Mouse (Mus musculus) kidney, embryonic 15.5 days (tissue): ENCODE measurements around the gene Suox. TPM values are rescaled to one million over a fixed set of nuclear protein-coding genes. Genes with fewer than 3 reads are reported as not detected.

Experiments
- ATAC-seq: fragments of 200-750 bp; cut with Nextera tagmentation; replicated peaks from 2 replicates; pipeline ENCODE4 v1.8.0; 2017; ENCODE audit warnings: moderate TSS enrichment; ENCODE audit not compliant: low FRiP score
- H3K27ac ChIP-seq: fragments of 300-500 bp; sonication (generic); 2 replicates; pipeline ENCODE4 v1.5.1; 2015; ENCODE audit warnings: mild to moderate bottlenecking, inconsistent platforms
- H3K27me3 ChIP-seq: fragments of 300-500 bp; sonication (generic); 2 replicates; pipeline ENCODE4 v1.6.1; 2015; ENCODE audit warnings: inconsistent platforms
- H3K36me3 ChIP-seq: fragments of 300-500 bp; sonication (generic); 2 replicates; pipeline ENCODE4 v1.6.1; 2015; ENCODE audit warnings: inconsistent platforms
- H3K4me1 ChIP-seq: fragments of 300-500 bp; sonication (generic); 2 replicates; pipeline ENCODE4 v1.6.1; 2015; ENCODE audit warnings: inconsistent platforms
- H3K4me2 ChIP-seq: fragments of 300-500 bp; sonication (generic); 2 replicates; pipeline ENCODE4 v1.6.1; 2015; ENCODE audit warnings: moderate library complexity, mild to moderate bottlenecking, inconsistent platforms
- H3K4me3 ChIP-seq: fragments of 300-500 bp; sonication (generic); replicated peaks from 2 replicates; pipeline ENCODE4 v1.5.1; 2015; ENCODE audit warnings: mild to moderate bottlenecking, inconsistent platforms
- H3K9ac ChIP-seq: fragments of 300-500 bp; sonication (generic); 2 replicates; pipeline ENCODE4 v1.6.1; 2015; ENCODE audit warnings: mild to moderate bottlenecking, inconsistent platforms
- H3K9me3 ChIP-seq: fragments of 300-500 bp; sonication (generic); replicated peaks from 2 replicates; pipeline ENCODE4 v1.6.1; 2016; ENCODE audit warnings: inconsistent platforms
- WGBS: fragments of 180-500 bp; shearing (Covaris S2); methylation state at CpG from one replicate; pipeline ENCODE4 v1.1.7; 2015; ENCODE audit warnings: mixed read lengths; 5-methylcytosine and 5-hydroxymethylcytosine counted together
- polyA plus RNA-seq: library from polyadenylated mRNA; unstranded; fragments of >200 nt; fragmentation: Nextera tagmentation; extraction: Ambion mirVana; gene quantifications from 2 replicates; pipeline ENCODE4 v1.2.1, GENCODE M21; 2015

The Suox gene
- polyA plus RNA-seq, 1 experiment from 2014 or later, result 13.2 TPM

DNA sequence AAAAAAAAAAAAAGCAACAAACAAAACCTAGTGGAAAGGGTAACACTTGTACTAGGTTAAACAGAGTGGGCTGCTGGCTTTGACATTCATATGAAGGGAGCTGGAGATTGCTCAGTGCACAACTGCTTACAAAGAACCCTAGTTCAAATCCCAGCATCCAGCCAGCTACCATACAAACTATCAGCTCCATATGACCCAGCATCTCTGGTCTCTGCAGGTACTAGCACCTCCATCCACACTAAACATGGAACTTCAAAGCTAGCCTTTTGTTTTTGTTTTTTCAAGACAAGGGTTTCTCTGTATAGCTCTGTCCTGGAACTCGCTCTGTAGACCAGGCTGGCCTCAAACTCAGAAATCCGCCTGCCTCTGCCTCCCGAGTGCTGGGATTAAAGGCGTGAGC is 51.2 kb downstream of the Suox start:
- no peak overlapping the region for H3K9ac ChIP-seq
- H3K4me2 ChIP-seq, result no peak overlapping the region
- H3K9me3 ChIP-seq, result no peaks in the 10 kb centered on the region
- no peak for ATAC-seq
- no peak overlapping the region for H3K4me3 ChIP-seq
- H3K27me3 ChIP-seq, result no peaks in the 10 kb centered on the region
- WGBS, result 88% methylated on average over 4 of the region's 4 CpGs
- H3K36me3 ChIP-seq, result peaks cover 32% of the 10 kb centered on the region
- H3K4me1 ChIP-seq, result peaks cover 9% of the 10 kb centered on the region
- no peak overlapping the region for H3K27ac ChIP-seq

GRCm38 (mm10) chr10:128621986-128622520 is 51.8 kb downstream of the Suox start:
- WGBS, result 73% methylated on average over 3 of the region's 3 CpGs
- Histone ChIP-seq H3K9me3 (no peaks in the 10 kb centered on the region), H3K9ac (no peak overlapping the region), H3K36me3 (peaks cover 32% of the 10 kb centered on the region), H3K27ac (no peak overlapping the region), H3K4me1 (peaks cover 9% of the 10 kb centered on the region), H3K4me2 (no peak overlapping the region), H3K27me3 (no peaks in the 10 kb centered on the region), H3K4me3 (no peak overlapping the region)
- ATAC-seq, result no peak

- Histone ChIP-seq H3K4me2 (no peak overlapping the region), H3K27ac (no peak overlapping the region), H3K27me3 (no peaks in the 10 kb centered on the region), H3K4me3 (no peak overlapping the region), H3K9me3 (no peaks in the 10 kb centered on the region), H3K4me1 (peaks cover 6% of the 10 kb centered on the region), H3K9ac (no peak overlapping the region), H3K36me3 (peaks cover 30% of the 10 kb centered on the region)
- ATAC-seq, result no peak
Observed at GRCm38 (mm10) chr10:128620241-128620640, 53.6 kb downstream of the Suox start.

Other genes starting within 250 kb of the Suox start
- gene Smarcc2, start 214.8 kb downstream of the Suox start, polyA plus RNA-seq, result 75.9 and 77.2 TPM in 2 replicates
- gene Myl6, start 179.9 kb downstream of the Suox start, polyA plus RNA-seq, result 1,170 and 1,259 TPM in 2 replicates
- gene Myl6b, start 175.4 kb downstream of the Suox start, polyA plus RNA-seq, result 4.2 and 4.7 TPM in 2 replicates
- gene Esyt1, start 148.2 kb downstream of the Suox start, polyA plus RNA-seq, result 19.4 and 22.8 TPM in 2 replicates
- 16.2 and 17.7 TPM in 2 replicates for gene Zc3h10, start 126.3 kb downstream of the Suox start, polyA plus RNA-seq
- gene Rpl41, start 124.8 kb downstream of the Suox start, polyA plus RNA-seq, result 4,214 and 4,446 TPM in 2 replicates
- 205 and 207 TPM in 2 replicates for gene Pa2g4, start 108.1 kb downstream of the Suox start, polyA plus RNA-seq
- 9.7 and 10.7 TPM in 2 replicates for gene Erbb3, start 84.4 kb downstream of the Suox start, polyA plus RNA-seq
- gene Rps26, start 47.3 kb downstream of the Suox start, polyA plus RNA-seq, result 752 and 867 TPM in 2 replicates
- 1.9 and 2.2 TPM in 2 replicates for gene Ikzf4, start 28.1 kb downstream of the Suox start, polyA plus RNA-seq
- gene Rab5b, start 22.2 kb upstream of the Suox start, polyA plus RNA-seq, result 71.4 and 72.3 TPM in 2 replicates
- gene Pmel, start 30.1 kb upstream of the Suox start, polyA plus RNA-seq, result 1.2 TPM in 2 replicates
- gene Cdk2, start 31.0 kb upstream of the Suox start, polyA plus RNA-seq, result 106 and 107 TPM in 2 replicates
- 5.9 and 6.0 TPM in 2 replicates for gene Dgka, start 70.8 kb upstream of the Suox start, polyA plus RNA-seq
- 40.2 and 41.4 TPM in 2 replicates for gene Pym1, start 73.8 kb upstream of the Suox start, polyA plus RNA-seq
- 0.73 and 1.6 TPM in 2 replicates for gene Mmp19, start 116.8 kb upstream of the Suox start, polyA plus RNA-seq
- gene Dnajc14, start 130.0 kb upstream of the Suox start, polyA plus RNA-seq, result 54.0 and 56.0 TPM in 2 replicates
- gene Tmem198b, start 130.3 kb upstream of the Suox start, polyA plus RNA-seq, result 16.7 and 20.6 TPM in 2 replicates
- 208 and 213 TPM in 2 replicates for gene Sarnp, start 143.3 kb upstream of the Suox start, polyA plus RNA-seq
- 80.9 and 83.4 TPM in 2 replicates for gene Ormdl2, start 147.6 kb upstream of the Suox start, polyA plus RNA-seq
- 7.2 and 8.7 TPM in 2 replicates for gene Gdf11, start 217.6 kb upstream of the Suox start, polyA plus RNA-seq
- 671 and 731 TPM in 2 replicates for gene Cd63, start 226.9 kb upstream of the Suox start, polyA plus RNA-seq
- gene Rdh5, start 248.8 kb upstream of the Suox start, polyA plus RNA-seq, result 15.3 and 18.8 TPM in 2 replicates
- 220 and 231 TPM in 2 replicates for gene Bloc1s1, start 250.0 kb upstream of the Suox start, polyA plus RNA-seq